Mouse (Mus musculus) kidney, adult 2 months (tissue): ENCODE measurements around the gene BC025920. TPM values are rescaled to one million over a fixed set of nuclear protein-coding genes. Genes with fewer than 3 reads are reported as not detected.
"Not testable (repeated sequence)": the region's sequence is repeated elsewhere in the genome, so short reads cannot be mapped to it uniquely, and the experiment has no call there.

Source experiments
- DNase-seq: peaks from one replicate; pipeline ENCODE4 v3.0.0; 2021
- H3K27ac ChIP-seq: fragments of 200-500 bp; 2 replicates; pipeline ENCODE4 v1.5.1; 2012; ENCODE audit warnings: low read depth, low read length, control low read depth, inconsistent platforms; ENCODE audit not compliant: insufficient read depth
- H3K27me3 ChIP-seq: fragments of 200-500 bp; replicated peaks from 2 replicates; pipeline ENCODE4 v1.6.1; 2012; ENCODE audit warnings: mild to moderate bottlenecking, moderate library complexity, low read length, inconsistent platforms; ENCODE audit not compliant: control insufficient read depth, insufficient read depth
- H3K36me3 ChIP-seq: fragments of 200-500 bp; 2 replicates; pipeline ENCODE4 v1.6.1; 2012; ENCODE audit warnings: mild to moderate bottlenecking, moderate library complexity, low read length, inconsistent platforms; ENCODE audit not compliant: control insufficient read depth, insufficient read depth
- H3K4me1 ChIP-seq: fragments of 200-500 bp; 2 replicates; pipeline ENCODE4 v1.6.1; 2011; ENCODE audit warnings: low read length; ENCODE audit not compliant: control insufficient read depth, insufficient read depth
- H3K4me3 ChIP-seq: fragments of 200-500 bp; 2 replicates; pipeline ENCODE4 v1.5.1; 2011; ENCODE audit warnings: mild to moderate bottlenecking, low read depth, low read length, control low read depth; ENCODE audit not compliant: insufficient read depth
- CTCF ChIP-seq: fragments of 200-500 bp; conservative IDR thresholded peaks from 2 replicates; pipeline ENCODE4 v1.5.1; 2011; ENCODE audit warnings: low read depth, mild to moderate bottlenecking, control low read depth, low read length, moderate library complexity, mixed read lengths; ENCODE audit not compliant: insufficient read depth, insufficient read length
- POLR2A ChIP-seq: fragments of 200-500 bp; IDR thresholded peaks from one replicate; pipeline ENCODE4 v1.6.1; 2011; ENCODE audit warnings: low read depth, low read length, control low read depth
- WGBS: fragments of 180-500 bp; shearing (Covaris S2); methylation state at CpG from one replicate; pipeline ENCODE4 v1.1.7; 2018; 5-methylcytosine and 5-hydroxymethylcytosine counted together
- polyA plus RNA-seq: library from polyadenylated mRNA; depleted of rRNA; stranded (reverse); fragments of >200 nt; gene quantifications from 2 replicates; pipeline ENCODE4 v1.2.3, GENCODE M21; 2012

The BC025920 gene
- polyA plus RNA-seq, 1 experiment = 1.1 TPM

DNA sequence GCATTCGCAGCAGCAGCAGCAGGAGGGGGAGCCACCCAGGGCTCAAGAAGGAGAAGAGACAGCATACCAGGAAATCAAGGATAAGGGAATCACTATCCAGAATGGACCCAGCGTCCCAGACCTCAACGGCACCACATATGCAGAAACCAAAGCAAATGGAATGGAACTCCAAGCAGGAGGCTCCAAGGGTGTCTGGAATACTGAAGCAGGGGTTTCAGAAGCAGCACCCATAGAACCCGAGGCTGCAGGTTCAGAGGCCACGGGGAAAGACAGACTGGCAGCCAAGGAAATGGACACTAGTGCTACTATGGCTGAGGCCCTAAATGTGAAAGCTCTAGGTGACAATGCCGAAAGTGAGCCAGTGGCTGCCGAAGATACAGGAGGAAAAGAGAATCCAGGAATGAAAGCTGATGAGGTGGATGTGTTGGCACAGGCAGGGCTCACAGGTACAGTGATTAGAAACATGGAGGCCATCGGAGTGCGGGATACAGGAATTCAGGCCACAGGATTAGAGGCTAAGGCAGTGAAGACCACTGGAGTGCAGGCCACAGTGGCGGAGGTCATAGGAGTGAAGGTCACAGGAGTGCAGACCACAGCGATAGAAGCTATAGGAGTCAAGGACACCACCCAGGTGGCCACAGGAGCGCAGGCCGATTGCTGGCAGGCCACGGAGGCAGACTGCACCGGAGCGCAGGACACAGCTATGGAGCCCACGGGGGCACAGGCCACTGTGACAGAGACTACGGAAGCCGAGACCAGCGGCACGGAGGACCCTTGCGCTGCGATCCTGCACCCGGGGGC is 36.8 kb downstream of the BC025920 start:
- Histone ChIP-seq H3K27ac (peak overlapping the region; percentile 88), H3K27me3 (no peaks in the 10 kb centered on the region), H3K36me3 (no peaks in the 10 kb centered on the region), H3K4me3 (peak overlapping the region; percentile 89), H3K4me1 (peaks cover 7% of the 10 kb centered on the region; the same call in 1 of the 2 replicates)
- no peak for DNase-seq
- 14% methylated on average over 24 of the region's 24 CpGs for WGBS
- TF ChIP-seq CTCF (no peak), POLR2A (no peak)

GRCm38 (mm10) chr10:81643449-81644055 is 37.5 kb downstream of the BC025920 start:
- Histone ChIP-seq H3K4me1 (peaks cover 7% of the 10 kb centered on the region; the same call in 1 of the 2 replicates), H3K27ac (peak overlapping the region; percentile 88), H3K4me3 (peak overlapping the region; percentile 89), H3K36me3 (no peaks in the 10 kb centered on the region), H3K27me3 (no peaks in the 10 kb centered on the region)
- DNase-seq = peak; percentile 98
- WGBS = under 1% methylated on average over 75 of the region's 75 CpGs
- TF ChIP-seq CTCF = peak; percentile 35
- TF ChIP-seq POLR2A = peak; percentile 82

GRCm38 (mm10) chr10:81644162-81644561 is 38.1 kb downstream of the BC025920 start:
- Histone ChIP-seq H3K36me3 (no peaks in the 10 kb centered on the region), H3K4me3 (peak overlapping the region; percentile 89), H3K4me1 (peaks cover 7% of the 10 kb centered on the region; the same call in 1 of the 2 replicates), H3K27me3 (no peaks in the 10 kb centered on the region), H3K27ac (no peak overlapping the region)
- no peak for DNase-seq
- TF ChIP-seq CTCF = no peak
- no peak for TF ChIP-seq POLR2A
- 49% methylated on average over 2 of the region's 2 CpGs for WGBS

DNA sequence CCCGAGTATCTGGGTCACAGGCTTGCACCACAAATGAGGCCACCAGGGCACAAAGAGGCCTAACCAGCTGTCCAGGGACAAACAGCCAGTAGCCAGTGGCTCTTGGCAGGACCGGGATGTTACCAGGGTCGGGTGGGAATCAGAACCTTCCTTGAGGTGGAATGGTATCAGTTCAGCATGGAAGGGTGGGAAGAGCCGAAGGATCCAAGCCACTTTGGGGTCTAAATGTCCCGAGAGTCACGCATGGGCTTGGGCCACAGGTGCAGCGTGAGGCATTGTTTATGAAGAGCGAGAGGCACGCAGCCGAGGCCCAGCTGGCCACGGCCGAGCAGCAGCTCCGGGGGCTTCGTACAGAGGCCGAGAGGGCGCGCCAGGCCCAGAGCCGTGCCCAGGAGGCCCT is 38.6 kb downstream of the BC025920 start:
- WGBS = 92% methylated on average over 18 of the region's 18 CpGs
- H3K27ac ChIP-seq = no peak overlapping the region
- no peak for DNase-seq
- H3K4me3 ChIP-seq = no peak overlapping the region
- TF ChIP-seq POLR2A = no peak
- no peaks in the 10 kb centered on the region for H3K27me3 ChIP-seq
- H3K4me1 ChIP-seq = peaks cover 7% of the 10 kb centered on the region; the same call in 1 of the 2 replicates
- no peaks in the 10 kb centered on the region for H3K36me3 ChIP-seq

DNA sequence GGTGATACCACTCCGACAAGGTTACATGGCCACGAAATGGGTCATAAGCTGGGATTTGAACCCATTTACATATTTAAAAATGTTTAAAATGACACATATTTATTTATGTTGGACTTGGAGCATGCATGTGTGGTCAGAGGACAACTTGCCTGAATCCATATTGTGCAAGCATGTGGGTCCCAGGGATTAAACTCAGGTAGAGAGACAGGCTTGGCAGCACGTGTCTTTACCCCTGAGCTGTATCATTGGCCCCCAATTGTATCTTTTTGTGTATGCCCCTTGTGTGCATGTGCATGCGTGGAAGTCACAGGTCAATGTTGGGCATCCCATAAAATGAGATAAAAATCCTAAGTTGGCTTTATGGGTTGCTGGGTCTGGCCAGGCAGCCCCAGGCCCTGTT is 39.3 kb downstream of the BC025920 start:
- Histone ChIP-seq H3K27me3 (no peaks in the 10 kb centered on the region), H3K4me1 (peaks cover 7% of the 10 kb centered on the region; the same call in 1 of the 2 replicates), H3K27ac (no peak overlapping the region), H3K4me3 (no peak overlapping the region), H3K36me3 (no peaks in the 10 kb centered on the region)
- 93% methylated on average over 4 of the region's 4 CpGs for WGBS
- no peak for DNase-seq
- TF ChIP-seq CTCF = no peak
- no peak for TF ChIP-seq POLR2A

DNA sequence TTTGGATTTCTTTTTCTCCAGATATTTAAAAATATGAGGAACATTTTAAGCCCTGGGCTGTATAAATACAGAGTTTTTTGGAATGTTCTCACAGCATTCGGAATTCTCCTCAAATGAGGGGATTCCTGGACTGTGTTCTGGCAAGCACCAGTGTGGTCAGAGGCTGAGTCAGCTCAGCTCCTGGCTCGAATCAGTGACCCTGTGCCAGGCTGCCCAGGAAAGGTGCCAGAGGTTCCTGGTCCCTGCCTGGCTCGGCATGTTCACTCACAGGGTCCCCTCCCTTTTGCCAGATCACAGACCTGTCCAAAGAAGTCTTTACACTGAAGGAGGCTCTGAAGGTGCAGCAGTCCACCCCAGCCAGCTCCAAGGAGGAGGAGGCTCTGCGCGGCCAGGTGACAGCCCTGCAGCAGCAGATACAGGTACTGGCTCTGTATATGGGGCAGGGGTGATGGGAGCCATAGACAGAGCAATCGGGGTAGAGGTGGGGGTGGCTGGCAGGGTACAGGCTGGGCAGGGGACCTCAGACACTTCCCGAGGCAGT is 40.0 kb downstream of the BC025920 start:
- peak; percentile 71 for DNase-seq
- TF ChIP-seq POLR2A (no peak), CTCF (no peak)
- no peak overlapping the region for H3K4me3 ChIP-seq
- WGBS = 64% methylated on average over 7 of the region's 7 CpGs
- peaks cover 7% of the 10 kb centered on the region; the same call in 1 of the 2 replicates for H3K4me1 ChIP-seq
- H3K27ac ChIP-seq = no peak overlapping the region
- H3K36me3 ChIP-seq = no peaks in the 10 kb centered on the region
- H3K27me3 ChIP-seq = no peaks in the 10 kb centered on the region

- H3K4me3 ChIP-seq = peak within 1 kb of the TSS; percentile 71
- not testable (repeated sequence) for H3K36me3 ChIP-seq, H3K27me3 ChIP-seq, H3K4me1 ChIP-seq
- peak within 1 kb of the TSS; percentile 34; the same call in 1 of the 2 replicates for H3K27ac ChIP-seq
- 1% methylated on average over 41 of the region's 52 CpGs for WGBS
- DNase-seq = peak; percentile 94
Observed at GRCm38 (mm10) chr10:81648803-81649775, 43.0 kb downstream of the BC025920 start, which contains the start of gene Gm10778. TSS of gene Gm10778 (plus strand) at chr10:81649059.
